Mouse (Mus musculus) cerebellum, adult 2 months (tissue): ENCODE measurements around the gene Serpina1b.
"Not testable (repeated sequence)": the region's sequence is repeated elsewhere in the genome, so short reads cannot be mapped to it uniquely, and the experiment has no call there.

ENCODE experiments used
- CTCF ChIP-seq: fragments of 200-500 bp; IDR thresholded peaks from 2 replicates; pipeline ENCODE4 v1.5.1; 2011; ENCODE audit warnings: low read depth, mild to moderate bottlenecking, control low read depth, low read length, moderate library complexity, borderline replicate concordance; ENCODE audit not compliant: insufficient read depth
- POLR2A ChIP-seq: fragments of 200-500 bp; IDR thresholded peaks from 2 replicates; pipeline ENCODE4 v1.6.1; 2011; ENCODE audit warnings: low read length, control low read depth, borderline replicate concordance; ENCODE audit not compliant: insufficient read depth

DNA sequence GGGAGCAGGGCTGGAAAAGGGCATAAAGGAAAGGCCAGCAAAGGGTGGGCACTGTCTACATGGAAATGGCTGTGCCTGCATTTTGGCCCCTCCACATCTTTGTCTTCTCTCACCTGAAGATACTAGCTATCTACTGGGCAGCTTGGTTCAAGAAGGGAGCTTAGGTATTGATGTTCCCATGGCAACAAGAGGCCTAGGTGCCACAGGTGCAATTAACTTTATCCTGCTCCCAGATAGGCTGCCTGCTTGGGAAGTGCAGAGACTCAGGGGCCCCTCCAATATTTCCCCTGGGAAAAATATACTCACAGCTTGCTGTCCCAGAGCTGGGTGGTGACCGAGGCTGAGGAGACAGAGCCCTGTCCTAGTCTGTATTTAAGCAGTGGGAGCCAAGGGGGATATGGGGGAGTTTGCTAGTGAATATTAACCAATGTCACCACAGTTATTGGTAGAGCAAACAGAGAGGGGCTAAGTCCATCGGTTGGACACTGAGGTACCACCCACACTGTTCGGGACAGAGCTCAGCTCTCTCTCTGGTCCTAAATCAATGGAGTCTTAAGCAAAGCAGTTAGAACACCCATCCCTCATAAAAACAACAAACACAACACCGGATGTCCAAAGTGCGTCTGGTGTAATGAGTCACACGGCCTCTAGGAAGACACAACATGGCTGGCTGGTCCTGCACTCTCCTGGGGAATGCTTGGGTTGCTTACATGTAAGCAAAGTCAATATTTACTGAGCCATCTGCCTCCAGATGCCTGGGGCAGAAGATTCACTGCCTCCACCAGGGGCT lies 92.2 kb downstream of the Serpina1b start:
- not testable (repeated sequence) for TF ChIP-seq CTCF, POLR2A
